Mouse (Mus musculus) hindbrain, postnatal 0 days (tissue): ENCODE measurements around the gene Myoz1. TPM values are rescaled to one million over a fixed set of nuclear protein-coding genes. Genes with fewer than 3 reads are reported as not detected.

Source experiments
- ATAC-seq: fragments of 200-750 bp; cut with Nextera tagmentation; 2 replicates; pipeline ENCODE4 v1.8.0; 2017; ENCODE audit warnings: mild to moderate bottlenecking, moderate TSS enrichment, moderate library complexity
- DNase-seq: peaks from one replicate; pipeline ENCODE4 v3.0.0-alpha.2; 2015; ENCODE audit warnings: low spot score
- H3K27ac ChIP-seq: fragments of 300-500 bp; sonication (generic); 2 replicates; pipeline ENCODE4 v1.5.1; 2014; ENCODE audit warnings: mild to moderate bottlenecking
- H3K27me3 ChIP-seq: fragments of 300-500 bp; sonication (generic); 2 replicates; pipeline ENCODE4 v1.6.1; 2014; ENCODE audit warnings: low read length, mixed read lengths; ENCODE audit not compliant: insufficient read depth
- H3K36me3 ChIP-seq: fragments of 300-500 bp; sonication (generic); 2 replicates; pipeline ENCODE4 v1.6.1; 2014; ENCODE audit warnings: low read length, mixed read lengths; ENCODE audit not compliant: insufficient read depth
- H3K4me1 ChIP-seq: fragments of 300-500 bp; sonication (generic); 2 replicates; pipeline ENCODE4 v1.6.1; 2014; ENCODE audit warnings: antibody characterized with exemption, low read length, mixed read lengths; ENCODE audit not compliant: insufficient read depth
- H3K4me2 ChIP-seq: fragments of 300-500 bp; sonication (generic); 2 replicates; pipeline ENCODE4 v1.6.1; 2014; ENCODE audit warnings: low read depth, mild to moderate bottlenecking, low read length, moderate library complexity, mixed read lengths
- H3K4me3 ChIP-seq: fragments of 300-500 bp; sonication (generic); 2 replicates; pipeline ENCODE4 v1.5.1; 2014; ENCODE audit warnings: low read length
- H3K9ac ChIP-seq: fragments of 300-500 bp; sonication (generic); replicated peaks from 2 replicates; pipeline ENCODE4 v1.6.1; 2014; ENCODE audit warnings: mild to moderate bottlenecking, low read length, moderate library complexity, mixed read lengths
- H3K9me3 ChIP-seq: fragments of 300-500 bp; sonication (generic); 2 replicates; pipeline ENCODE4 v1.6.1; 2016; ENCODE audit warnings: low read length, mixed read lengths
- CTCF ChIP-seq: IDR thresholded peaks from 2 replicates; pipeline ENCODE4 v1.5.1; 2016; ENCODE audit warnings: antibody characterized with exemption, control low read depth, low read depth
- WGBS: fragments of 180-500 bp; shearing (Covaris S2); extraction: QIAGEN DNeasy Blood & Tissue Kit; methylation state at CpG from one replicate; pipeline ENCODE4 v1.1.7; 2014; 5-methylcytosine and 5-hydroxymethylcytosine counted together
- polyA plus RNA-seq: library from polyadenylated mRNA; unstranded; fragments of >200 nt; fragmentation: Nextera tagmentation; extraction: Ambion mirVana; gene quantifications from 2 replicates; pipeline ENCODE4 v1.2.1, GENCODE M21; 2015
- total RNA-seq: library from RNA; depleted of rRNA; stranded (reverse); fragments of >200 nt; gene quantifications from 2 replicates; pipeline ENCODE4 v1.2.3, GENCODE M21; 2014

The Myoz1 gene
- total and polyA plus RNA-seq, 2 experiments from 2014 or later: not detected

- ATAC-seq (no peak), DNase-seq (no peak)
- Histone ChIP-seq H3K4me3 (no peak overlapping the region), H3K9me3 (no peaks in the 10 kb centered on the region), H3K9ac (no peak overlapping the region), H3K36me3 (no peaks in the 10 kb centered on the region), H3K27me3 (no peaks in the 10 kb centered on the region), H3K4me2 (no peak overlapping the region), H3K4me1 (no peaks in the 10 kb centered on the region), H3K27ac (peak overlapping the region; percentile 73; the same call in 1 of the 2 replicates)
- WGBS: 66% methylated on average over 5 of the region's 5 CpGs
- TF ChIP-seq CTCF: no peak
Observed at GRCm38 (mm10) chr14:20618211-20618610, 38.1 kb downstream of the Myoz1 start.

- TF ChIP-seq CTCF: no peak
- Histone ChIP-seq H3K27ac (no peak overlapping the region), H3K4me3 (no peak overlapping the region), H3K9ac (no peak overlapping the region), H3K9me3 (no peaks in the 10 kb centered on the region), H3K4me1 (no peaks in the 10 kb centered on the region), H3K27me3 (no peaks in the 10 kb centered on the region), H3K36me3 (no peaks in the 10 kb centered on the region), H3K4me2 (no peak overlapping the region)
- DNase-seq (no peak), ATAC-seq (no peak)
- 35% methylated on average over 2 of the region's 2 CpGs for WGBS
Observed at GRCm38 (mm10) chr14:20616421-20616820, 39.9 kb downstream of the Myoz1 start.

GRCm38 (mm10) chr14:20615075-20615474, 41.3 kb downstream of the Myoz1 start:
- no peaks in the 10 kb centered on the region for H3K9me3 ChIP-seq
- 100% methylated on average over 2 of the region's 2 CpGs for WGBS
- H3K4me2 ChIP-seq: no peak overlapping the region
- no peak for DNase-seq
- no peaks in the 10 kb centered on the region for H3K27me3 ChIP-seq
- no peak overlapping the region for H3K27ac ChIP-seq
- TF ChIP-seq CTCF: no peak
- no peaks in the 10 kb centered on the region for H3K4me1 ChIP-seq
- H3K4me3 ChIP-seq: no peak overlapping the region
- no peaks in the 10 kb centered on the region for H3K36me3 ChIP-seq
- no peak overlapping the region for H3K9ac ChIP-seq
- no peak for ATAC-seq

DNA sequence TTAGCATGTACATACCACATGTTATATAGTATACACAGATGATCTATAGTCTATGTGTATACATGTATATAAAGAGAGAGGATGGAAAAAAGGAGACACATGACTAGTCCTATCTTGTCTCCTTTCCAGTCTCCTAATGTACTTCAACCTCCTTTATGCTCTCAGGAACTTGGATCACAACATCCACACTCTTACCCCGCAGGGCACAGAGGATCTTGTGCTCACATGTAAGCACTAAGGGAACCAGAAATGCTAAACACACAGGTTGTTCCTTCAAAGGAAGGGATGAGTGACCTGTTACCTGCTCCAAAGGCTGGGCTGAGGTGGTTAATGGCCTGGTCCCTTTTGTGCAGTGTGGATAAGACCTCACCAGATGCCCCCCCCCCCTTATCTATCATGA, 43.5 kb downstream of the Myoz1 start:
- WGBS: 100% methylated on average over 1 of the region's 1 CpGs
- no peak overlapping the region for H3K27ac ChIP-seq
- ATAC-seq: no peak

GRCm38 (mm10) chr14:20610146-20610545, 46.2 kb downstream of the Myoz1 start:
- no peak for TF ChIP-seq CTCF
- 0 out of 2 replicates have a peak, but pooled peaks cover 3% of the 10 kb centered on the region for H3K36me3 ChIP-seq
- H3K9me3 ChIP-seq: no peaks in the 10 kb centered on the region
- ATAC-seq (no peak), DNase-seq (no peak)
- no peaks in the 10 kb centered on the region for H3K27me3 ChIP-seq
- H3K27ac ChIP-seq: 0 out of 2 replicates have a peak overlapping the region, but pooled peaks have one; percentile 4
- H3K4me2 ChIP-seq: no peak overlapping the region
- H3K4me3 ChIP-seq: no peak overlapping the region
- 78% methylated on average over 4 of the region's 4 CpGs for whole genome bisulfite sequencing
- H3K4me1 ChIP-seq: no peaks in the 10 kb centered on the region
- no peak overlapping the region for H3K9ac ChIP-seq

More for the DNA sequence above, 43.5 kb downstream of the Myoz1 start:
- no peaks in the 10 kb centered on the region for H3K4me1 ChIP-seq
- H3K9me3 ChIP-seq: no peaks in the 10 kb centered on the region
- no peaks in the 10 kb centered on the region for H3K36me3 ChIP-seq
- DNase-seq: no peak
- TF ChIP-seq CTCF: no peak
- no peak overlapping the region for H3K4me2 ChIP-seq
- H3K27me3 ChIP-seq: no peaks in the 10 kb centered on the region
- no peak overlapping the region for H3K4me3 ChIP-seq
- H3K9ac ChIP-seq: no peak overlapping the region

- WGBS: 87% methylated on average over 3 of the region's 3 CpGs
- ATAC-seq (no peak), DNase-seq (no peak)
- Histone ChIP-seq H3K4me2 (no peak overlapping the region), H3K36me3 (0 out of 2 replicates have a peak, but pooled peaks cover 3% of the 10 kb centered on the region), H3K9ac (no peak overlapping the region), H3K27me3 (no peaks in the 10 kb centered on the region), H3K9me3 (no peaks in the 10 kb centered on the region), H3K4me1 (no peaks in the 10 kb centered on the region), H3K27ac (no peak overlapping the region), H3K4me3 (no peak overlapping the region)
- TF ChIP-seq CTCF: no peak
Observed at GRCm38 (mm10) chr14:20609519-20609918, 46.8 kb downstream of the Myoz1 start.

DNA sequence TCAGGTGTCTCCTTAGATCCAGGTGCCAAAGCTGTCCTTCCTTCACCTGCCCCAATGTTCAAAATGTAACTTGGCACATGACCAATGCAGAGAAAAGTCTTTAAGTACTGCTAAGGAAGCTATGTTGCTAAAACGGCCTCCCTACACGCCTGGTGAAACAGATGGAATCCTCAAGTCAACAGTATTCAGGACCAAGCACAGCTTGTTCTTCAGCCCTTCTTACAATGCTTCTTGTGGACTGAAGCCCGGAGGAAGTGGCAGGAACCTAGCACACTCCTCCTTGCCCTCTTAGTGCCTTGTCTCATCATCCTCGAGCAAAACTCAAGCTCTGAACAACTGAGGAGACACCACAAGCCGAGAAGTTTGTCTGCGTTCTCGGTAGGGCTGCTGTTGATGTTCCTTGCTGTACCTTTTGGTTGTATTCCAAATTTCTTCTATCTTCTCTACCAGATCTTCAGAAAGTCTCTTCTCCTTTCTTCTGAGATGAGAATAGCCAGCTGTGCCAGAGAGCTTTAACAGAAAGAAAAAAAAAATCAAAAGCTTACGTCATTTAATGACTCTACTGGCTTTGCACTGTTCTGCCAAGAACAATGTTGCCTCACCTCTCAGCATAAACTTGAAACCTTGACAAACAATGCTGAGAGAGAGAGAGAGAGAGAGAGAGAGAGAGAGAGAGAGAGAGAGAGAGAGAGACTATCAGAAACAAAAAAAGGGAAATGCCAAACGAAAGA, 48.8 kb downstream of the Myoz1 start:
- no peaks in the 10 kb centered on the region for H3K9me3 ChIP-seq
- DNase-seq: no peak
- no peak for TF ChIP-seq CTCF
- WGBS: 84% methylated on average over 9 of the region's 9 CpGs
- H3K27ac ChIP-seq: no peak overlapping the region
- H3K4me3 ChIP-seq: no peak overlapping the region
- ATAC-seq: no peak
- no peaks in the 10 kb centered on the region for H3K27me3 ChIP-seq
- H3K4me1 ChIP-seq: no peaks in the 10 kb centered on the region
- H3K36me3 ChIP-seq: 0 out of 2 replicates have a peak, but pooled peaks cover 3% of the 10 kb centered on the region
- no peak overlapping the region for H3K9ac ChIP-seq
- no peak overlapping the region for H3K4me2 ChIP-seq
